Mouse (Mus musculus) stomach, embryonic 16.5 days (tissue): ENCODE measurements around the gene Vmn1r41. TPM values are rescaled to one million over a fixed set of nuclear protein-coding genes. Genes with fewer than 3 reads are reported as not detected.

Experiments used
- ATAC-seq: fragments of 200-750 bp; cut with Nextera tagmentation; 2 replicates; pipeline ENCODE4 v1.8.0; 2017; ENCODE audit warnings: moderate number of reproducible peaks, moderate TSS enrichment; ENCODE audit not compliant: insufficient read depth, low FRiP score
- H3K27ac ChIP-seq: fragments of 300-500 bp; sonication (generic); 2 replicates; pipeline ENCODE4 v1.5.1; 2014; ENCODE audit warnings: low read length
- H3K27me3 ChIP-seq: fragments of 300-500 bp; sonication (generic); 2 replicates; pipeline ENCODE4 v1.6.1; 2014; ENCODE audit warnings: low read length, control low read depth, mixed read lengths; ENCODE audit not compliant: control insufficient read depth, insufficient read depth
- H3K36me3 ChIP-seq: fragments of 300-500 bp; sonication (generic); 2 replicates; pipeline ENCODE4 v1.6.1; 2014; ENCODE audit warnings: low read length; ENCODE audit not compliant: control insufficient read depth, insufficient read depth
- H3K4me1 ChIP-seq: fragments of 300-500 bp; sonication (generic); 2 replicates; pipeline ENCODE4 v1.6.1; 2014; ENCODE audit warnings: low read length, control low read depth, mixed read lengths; ENCODE audit not compliant: control insufficient read depth, insufficient read depth
- H3K4me2 ChIP-seq: fragments of 300-500 bp; sonication (generic); 2 replicates; pipeline ENCODE4 v1.6.1; 2014; ENCODE audit warnings: low read depth, low read length, mixed read lengths
- H3K4me3 ChIP-seq: fragments of 300-500 bp; sonication (generic); replicated peaks from 2 replicates; pipeline ENCODE4 v1.5.1; 2014; ENCODE audit warnings: mild to moderate bottlenecking, low read length
- H3K9ac ChIP-seq: fragments of 300-500 bp; sonication (generic); 2 replicates; pipeline ENCODE4 v1.6.1; 2014; ENCODE audit warnings: low read length
- H3K9me3 ChIP-seq: fragments of 300-500 bp; sonication (generic); replicated peaks from 2 replicates; pipeline ENCODE4 v1.6.1; 2016; ENCODE audit warnings: low read length, control low read depth; ENCODE audit not compliant: control insufficient read depth
- WGBS: fragments of 180-500 bp; shearing (Covaris S2); extraction: QIAGEN DNeasy Blood & Tissue Kit; methylation state at CpG from one replicate; pipeline ENCODE4 v1.1.7; 2014; 5-methylcytosine and 5-hydroxymethylcytosine counted together
- polyA plus RNA-seq: library from polyadenylated mRNA; unstranded; fragments of >200 nt; fragmentation: Nextera tagmentation; extraction: Ambion mirVana; gene quantifications from 2 replicates; pipeline ENCODE4 v1.2.1, GENCODE M21; 2015

Gene Vmn1r41
- polyA plus RNA-seq = not detected in 2 replicates

DNA sequence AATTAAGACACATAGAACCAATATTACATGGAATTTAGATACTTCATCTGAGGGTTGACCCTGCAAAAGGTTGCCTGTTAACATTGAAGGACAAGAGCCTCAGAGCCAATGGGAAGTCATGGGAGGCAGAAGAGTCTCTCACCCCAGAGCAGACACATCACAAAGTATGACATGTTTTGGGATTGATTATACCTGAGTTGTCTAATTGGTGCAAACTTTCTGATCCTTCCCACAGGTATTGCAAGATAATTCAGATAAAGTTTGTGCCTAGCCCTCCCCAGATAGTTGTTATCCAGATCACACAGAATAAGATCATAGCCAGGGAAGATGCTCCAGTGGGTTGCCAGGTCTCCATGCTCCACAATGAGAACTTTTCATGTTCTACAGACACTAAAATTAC is at the start of gene Vmn1r41:
Gene Vmn1r41, plus strand, starts transcription at position 301 of the 400 bp plus-strand sequence.
- Histone ChIP-seq H3K4me1 (no peaks in the 10 kb centered on the region), H3K9ac (no peak within 1 kb of the TSS), H3K27ac (no peak within 1 kb of the TSS), H3K4me3 (no peak within 1 kb of the TSS), H3K27me3 (no peaks in the 10 kb centered on the region), H3K4me2 (no peak within 1 kb of the TSS), H3K36me3 (no peaks in the 10 kb centered on the region), H3K9me3 (no peaks in the 10 kb centered on the region)
- no peak for ATAC-seq

DNA sequence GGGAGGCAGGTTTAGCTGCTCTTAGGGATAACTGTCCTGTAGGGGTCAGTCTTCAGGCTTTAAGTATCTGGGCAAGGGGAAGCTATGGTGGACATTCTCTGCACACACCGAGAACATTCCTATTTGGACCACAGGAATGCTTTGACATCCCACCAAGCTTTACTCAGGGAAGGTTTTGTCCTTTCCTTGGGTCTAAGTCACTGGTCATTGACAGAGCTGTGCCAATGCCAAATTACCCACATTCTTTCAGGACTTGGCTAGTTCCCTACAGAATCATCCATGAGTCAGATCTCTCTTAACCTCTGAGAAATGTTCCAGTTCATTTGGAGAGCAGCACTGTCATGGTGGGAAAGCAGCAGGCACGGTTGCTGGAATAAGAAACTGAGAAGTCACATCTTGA is 33.9 kb upstream of the Vmn1r41 start:
- H3K27me3 ChIP-seq = no peaks in the 10 kb centered on the region
- H3K27ac ChIP-seq = no peak overlapping the region
- H3K4me1 ChIP-seq = no peaks in the 10 kb centered on the region
- no peak overlapping the region for H3K9ac ChIP-seq
- H3K4me2 ChIP-seq = no peak overlapping the region
- 66% methylated on average over 2 of the region's 2 CpGs for WGBS
- no peaks in the 10 kb centered on the region for H3K9me3 ChIP-seq
- no peaks in the 10 kb centered on the region for H3K36me3 ChIP-seq
- no peak overlapping the region for H3K4me3 ChIP-seq
- ATAC-seq = no peak

DNA sequence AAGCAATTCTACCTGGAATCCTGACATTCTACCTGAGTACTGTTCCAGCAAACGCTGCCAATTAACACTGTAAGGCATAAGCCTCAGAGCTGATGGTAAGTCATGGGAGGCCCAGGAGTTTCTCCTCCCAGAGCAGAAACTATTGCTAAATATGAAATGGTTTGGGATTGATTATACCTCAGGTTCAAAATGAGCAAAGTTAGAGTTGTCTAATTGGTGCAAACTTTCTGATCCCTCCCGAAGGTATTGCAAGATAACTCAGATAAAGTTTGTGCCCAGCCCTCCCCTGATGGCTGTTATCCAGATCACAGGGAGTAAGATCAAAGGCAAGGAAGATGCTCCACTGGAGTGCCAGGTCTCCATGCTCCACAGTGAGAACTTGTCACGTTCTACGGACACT is 33.3 kb upstream of the Vmn1r41 start, which contains the start of gene Vmn1r40:
Gene Vmn1r40, plus strand, starts transcription at position 301 of the 400 bp plus-strand sequence.
- no peak within 1 kb of the TSS for H3K9ac ChIP-seq
- 75% methylated on average over 4 of the region's 4 CpGs for WGBS
- no peak for ATAC-seq
- H3K36me3 ChIP-seq = no peaks in the 10 kb centered on the region
- H3K27me3 ChIP-seq = no peaks in the 10 kb centered on the region
- H3K4me1 ChIP-seq = no peaks in the 10 kb centered on the region
- H3K9me3 ChIP-seq = no peaks in the 10 kb centered on the region
- no peak within 1 kb of the TSS for H3K4me2 ChIP-seq
- H3K27ac ChIP-seq = no peak within 1 kb of the TSS
- H3K4me3 ChIP-seq = no peak within 1 kb of the TSS

DNA sequence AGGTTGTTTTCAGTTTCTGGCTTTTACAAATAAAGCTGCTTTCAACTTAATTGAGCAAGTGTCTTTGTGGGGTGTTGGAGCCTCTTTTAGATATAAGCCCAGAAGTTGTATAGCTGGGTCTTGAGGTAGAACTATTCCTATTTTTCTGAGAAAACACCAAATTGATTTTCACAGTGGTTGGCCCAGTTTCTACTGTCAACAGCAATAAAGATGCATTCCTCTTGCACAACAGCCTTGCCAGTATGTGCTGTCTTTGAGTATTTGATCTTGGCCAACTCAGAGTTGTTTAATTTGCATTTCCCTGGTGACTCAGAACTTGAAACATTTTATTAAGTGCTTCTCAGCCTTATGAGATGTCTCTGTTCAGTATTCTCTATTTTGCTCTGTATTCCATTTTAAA is 22.5 kb upstream of the Vmn1r41 start:
- H3K4me3 ChIP-seq = no peak overlapping the region
- no peak overlapping the region for H3K9ac ChIP-seq

DNA sequence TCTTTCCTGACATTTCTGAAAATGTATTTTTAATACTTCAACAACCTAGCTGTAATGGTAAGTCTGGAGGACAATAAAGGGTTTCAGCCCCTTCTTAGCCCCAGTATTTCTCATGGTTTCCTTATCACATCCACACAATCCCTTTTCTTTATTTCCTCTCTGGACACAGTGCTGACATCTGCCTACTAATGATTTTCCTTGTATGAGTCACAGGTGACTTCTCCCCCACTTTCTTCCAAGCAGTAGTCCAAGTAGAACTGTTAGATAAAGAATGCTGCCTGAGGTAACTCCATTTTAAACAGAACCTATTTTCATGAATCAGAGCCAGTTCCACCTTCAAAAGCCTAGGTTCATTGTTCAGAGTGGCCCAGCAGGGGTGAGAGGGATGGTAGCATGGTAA is 2.2 kb downstream of the Vmn1r41 start:
- Histone ChIP-seq H3K4me2 (no peak overlapping the region), H3K4me1 (no peaks in the 10 kb centered on the region), H3K27ac (no peak overlapping the region), H3K9me3 (no peaks in the 10 kb centered on the region), H3K36me3 (no peaks in the 10 kb centered on the region), H3K27me3 (no peaks in the 10 kb centered on the region), H3K9ac (no peak overlapping the region), H3K4me3 (no peak overlapping the region)
- ATAC-seq = no peak

More for the DNA sequence above, 22.5 kb upstream of the Vmn1r41 start:
- no peak for ATAC-seq
- H3K4me1 ChIP-seq = no peaks in the 10 kb centered on the region
- no peak overlapping the region for H3K4me2 ChIP-seq
- H3K36me3 ChIP-seq = no peaks in the 10 kb centered on the region
- H3K9me3 ChIP-seq = no peaks in the 10 kb centered on the region
- H3K27me3 ChIP-seq = no peaks in the 10 kb centered on the region
- no peak overlapping the region for H3K27ac ChIP-seq

DNA sequence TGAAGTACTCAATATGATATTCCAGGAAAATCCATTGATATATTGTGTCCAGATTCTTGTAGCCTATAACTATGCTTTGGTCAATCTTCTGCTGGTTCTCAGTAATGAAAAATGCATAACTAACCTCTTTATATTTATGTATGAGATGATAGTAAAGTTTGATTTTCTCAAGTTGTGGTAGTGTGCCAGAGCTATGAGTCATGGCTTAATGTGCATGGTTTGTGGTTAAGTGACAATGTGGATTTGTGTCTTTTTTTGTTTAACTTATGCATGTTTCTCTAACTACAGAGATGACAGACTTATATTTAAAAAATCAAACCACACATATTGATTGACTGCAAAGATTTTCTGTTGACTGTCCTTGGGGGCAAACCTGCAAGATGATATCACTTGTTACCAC is 49.7 kb downstream of the Vmn1r41 start:
- Histone ChIP-seq H3K27me3 (no peaks in the 10 kb centered on the region), H3K9me3 (no peaks in the 10 kb centered on the region), H3K4me3 (no peak overlapping the region), H3K36me3 (no peaks in the 10 kb centered on the region), H3K9ac (no peak overlapping the region), H3K4me1 (no peaks in the 10 kb centered on the region), H3K27ac (no peak overlapping the region), H3K4me2 (no peak overlapping the region)
- no peak for ATAC-seq

Other genes starting within 250 kb of the Vmn1r41 start
- 38.0 and 41.2 TPM in 2 replicates for gene Chchd6, start 145.1 kb upstream of the Vmn1r41 start, polyA plus RNA-seq
- gene Txnrd3, start 96.8 kb upstream of the Vmn1r41 start, polyA plus RNA-seq = 6.6 and 8.0 TPM in 2 replicates
- gene Vmn1r40, start 33.2 kb upstream of the Vmn1r41 start, polyA plus RNA-seq = not detected in 2 replicates
- gene Vmn1r42, start 135.6 kb downstream of the Vmn1r41 start, polyA plus RNA-seq = not detected in 2 replicates
- 0.01 and 0.05 TPM in 2 replicates for gene Vmn1r43, start 135.6 kb downstream of the Vmn1r41 start, polyA plus RNA-seq
- not detected in 2 replicates for gene Vmn1r44, start 142.9 kb downstream of the Vmn1r41 start, polyA plus RNA-seq
- gene Vmn1r45, start 199.8 kb downstream of the Vmn1r41 start, polyA plus RNA-seq = not detected in 2 replicates
- not detected in 2 replicates for gene Vmn1r46, start 228.5 kb downstream of the Vmn1r41 start, polyA plus RNA-seq